Mouse (Mus musculus) heart, postnatal 0 days (tissue): ENCODE results near the gene Mon1b. TPM values are rescaled to one million over a fixed set of nuclear protein-coding genes. Genes with fewer than 3 reads are reported as not detected.

ENCODE experiments used
- ATAC-seq: fragments of 200-750 bp; cut with Nextera tagmentation; 2 replicates; pipeline ENCODE4 v1.8.0; 2017; ENCODE audit warnings: low read depth, moderate number of reproducible peaks, moderate library complexity; ENCODE audit not compliant: insufficient read depth
- DNase-seq: peaks from one replicate; pipeline ENCODE4 v3.0.0-alpha.2; 2016; ENCODE audit warnings: low spot score
- H3K27ac ChIP-seq: fragments of 300-500 bp; sonication (generic); 2 replicates; pipeline ENCODE4 v1.5.1; 2014; ENCODE audit warnings: low read depth, mild to moderate bottlenecking
- H3K27me3 ChIP-seq: fragments of 300-500 bp; sonication (generic); 2 replicates; pipeline ENCODE4 v1.6.1; 2014; ENCODE audit warnings: low read length, mixed read lengths; ENCODE audit not compliant: control insufficient read depth, insufficient read depth
- H3K36me3 ChIP-seq: fragments of 300-500 bp; sonication (generic); replicated peaks from 2 replicates; pipeline ENCODE4 v1.6.1; 2014; ENCODE audit warnings: low read length, mixed read lengths; ENCODE audit not compliant: control insufficient read depth, insufficient read depth
- H3K4me1 ChIP-seq: fragments of 300-500 bp; sonication (generic); 2 replicates; pipeline ENCODE4 v1.6.1; 2014; ENCODE audit warnings: antibody characterized with exemption; ENCODE audit not compliant: control insufficient read depth, insufficient read depth
- H3K4me2 ChIP-seq: fragments of 300-500 bp; sonication (generic); 2 replicates; pipeline ENCODE4 v1.6.1; 2014; ENCODE audit warnings: low read depth, mild to moderate bottlenecking, low read length, moderate library complexity
- H3K4me3 ChIP-seq: fragments of 300-500 bp; sonication (generic); 2 replicates; pipeline ENCODE4 v1.5.1; 2014; ENCODE audit warnings: low read depth, low read length
- H3K9ac ChIP-seq: fragments of 300-500 bp; sonication (generic); replicated peaks from 2 replicates; pipeline ENCODE4 v1.6.1; 2014; ENCODE audit warnings: low read depth, low read length, mixed read lengths
- H3K9me3 ChIP-seq: fragments of 300-500 bp; sonication (generic); replicated peaks from 2 replicates; pipeline ENCODE4 v1.6.1; 2016; ENCODE audit warnings: low read length; ENCODE audit not compliant: control insufficient read depth
- CTCF ChIP-seq: IDR thresholded peaks from 2 replicates; pipeline ENCODE4 v1.5.1; 2016; ENCODE audit warnings: antibody characterized with exemption, control low read depth, low read depth
- EP300 ChIP-seq: IDR thresholded peaks from 2 replicates; pipeline ENCODE4 v1.6.1; 2016; ENCODE audit warnings: antibody characterized with exemption, low read depth
- WGBS: fragments of 180-500 bp; shearing (Covaris S2); extraction: QIAGEN DNeasy Blood & Tissue Kit; methylation state at CpG from one replicate; pipeline ENCODE4 v1.1.7; 2014; 5-methylcytosine and 5-hydroxymethylcytosine counted together
- polyA plus RNA-seq: library from polyadenylated mRNA; unstranded; fragments of >200 nt; fragmentation: Nextera tagmentation; extraction: Ambion mirVana; gene quantifications from 2 replicates; pipeline ENCODE4 v1.2.1, GENCODE M21; 2015
- total RNA-seq: library from RNA; depleted of rRNA; stranded (reverse); fragments of >200 nt; gene quantifications from 2 replicates; pipeline ENCODE4 v1.2.3, GENCODE M21; 2014; ENCODE audit warnings: low replicate concordance

Mon1b gene
- total and polyA plus RNA-seq, 2 experiments from 2014 or later, result 2.3 to 3.5 TPM

- Histone ChIP-seq H3K4me3 (no peak overlapping the region), H3K9ac (no peak overlapping the region), H3K36me3 (no peaks in the 10 kb centered on the region), H3K27ac (no peak overlapping the region), H3K4me1 (no peaks in the 10 kb centered on the region), H3K4me2 (no peak overlapping the region), H3K27me3 (no peaks in the 10 kb centered on the region), H3K9me3 (no peaks in the 10 kb centered on the region)
- ATAC-seq, result no peak
- TF ChIP-seq EP300 (no peak), CTCF (no peak)
- 63% methylated on average over 8 of the region's 8 CpGs for WGBS
- no peak for DNase-seq
These were observed 30.6 kb downstream of the Mon1b start for GRCm38 (mm10) chr8:113665951-113666350.

- no peak overlapping the region for H3K27ac ChIP-seq
- no peaks in the 10 kb centered on the region for H3K36me3 ChIP-seq
- WGBS, result 71% methylated on average over 16 of the region's 16 CpGs
- no peak overlapping the region for H3K4me2 ChIP-seq
- no peaks in the 10 kb centered on the region for H3K9me3 ChIP-seq
- no peaks in the 10 kb centered on the region for H3K4me1 ChIP-seq
- TF ChIP-seq CTCF, result no peak
- TF ChIP-seq EP300, result no peak
- H3K27me3 ChIP-seq, result no peaks in the 10 kb centered on the region
- ATAC-seq, result no peak
- DNase-seq, result no peak
- no peak overlapping the region for H3K4me3 ChIP-seq
- H3K9ac ChIP-seq, result no peak overlapping the region
These were observed 31.5 kb downstream of the Mon1b start for GRCm38 (mm10) chr8:113666714-113667432.

GRCm38 (mm10) chr8:113669924-113670323 is 34.5 kb downstream of the Mon1b start:
- Histone ChIP-seq H3K36me3 (no peaks in the 10 kb centered on the region), H3K27me3 (no peaks in the 10 kb centered on the region), H3K9ac (no peak overlapping the region), H3K9me3 (no peaks in the 10 kb centered on the region), H3K27ac (no peak overlapping the region), H3K4me3 (no peak overlapping the region), H3K4me1 (no peaks in the 10 kb centered on the region), H3K4me2 (no peak overlapping the region)
- TF ChIP-seq CTCF (no peak), EP300 (no peak)
- DNase-seq (no peak), ATAC-seq (no peak)
- 74% methylated on average over 10 of the region's 10 CpGs for WGBS

GRCm38 (mm10) chr8:113672599-113673255 is 37.3 kb downstream of the Mon1b start:
- Histone ChIP-seq H3K4me3 (no peak overlapping the region), H3K4me1 (no peaks in the 10 kb centered on the region), H3K9me3 (no peaks in the 10 kb centered on the region), H3K4me2 (no peak overlapping the region), H3K27ac (no peak overlapping the region), H3K9ac (no peak overlapping the region), H3K36me3 (no peaks in the 10 kb centered on the region), H3K27me3 (no peaks in the 10 kb centered on the region)
- DNase-seq, result no peak
- TF ChIP-seq CTCF (no peak), EP300 (no peak)
- ATAC-seq, result no peak
- 63% methylated on average over 11 of the region's 11 CpGs for WGBS

GRCm38 (mm10) chr8:113673300-113673699 is 37.9 kb downstream of the Mon1b start:
- 66% methylated on average over 3 of the region's 3 CpGs for WGBS
- no peaks in the 10 kb centered on the region for H3K4me1 ChIP-seq
- H3K9me3 ChIP-seq, result no peaks in the 10 kb centered on the region
- no peaks in the 10 kb centered on the region for H3K27me3 ChIP-seq
- H3K9ac ChIP-seq, result no peak overlapping the region
- no peaks in the 10 kb centered on the region for H3K36me3 ChIP-seq
- H3K4me3 ChIP-seq, result no peak overlapping the region
- no peak for DNase-seq
- TF ChIP-seq CTCF, result no peak
- no peak for TF ChIP-seq EP300
- H3K27ac ChIP-seq, result no peak overlapping the region
- no peak overlapping the region for H3K4me2 ChIP-seq
- no peak for ATAC-seq
